Mouse (Mus musculus) urinary bladder, postnatal 4 days (tissue): Measurements from ENCODE around the gene Supt5.

Experiments
- DNase-seq, 2 experiments: peaks; one replicate each; pipeline ENCODE4 v3.0.0; 2021 to 2022; ENCODE audit warnings: low spot score in 2 of 2

Supt5 gene

DNA sequence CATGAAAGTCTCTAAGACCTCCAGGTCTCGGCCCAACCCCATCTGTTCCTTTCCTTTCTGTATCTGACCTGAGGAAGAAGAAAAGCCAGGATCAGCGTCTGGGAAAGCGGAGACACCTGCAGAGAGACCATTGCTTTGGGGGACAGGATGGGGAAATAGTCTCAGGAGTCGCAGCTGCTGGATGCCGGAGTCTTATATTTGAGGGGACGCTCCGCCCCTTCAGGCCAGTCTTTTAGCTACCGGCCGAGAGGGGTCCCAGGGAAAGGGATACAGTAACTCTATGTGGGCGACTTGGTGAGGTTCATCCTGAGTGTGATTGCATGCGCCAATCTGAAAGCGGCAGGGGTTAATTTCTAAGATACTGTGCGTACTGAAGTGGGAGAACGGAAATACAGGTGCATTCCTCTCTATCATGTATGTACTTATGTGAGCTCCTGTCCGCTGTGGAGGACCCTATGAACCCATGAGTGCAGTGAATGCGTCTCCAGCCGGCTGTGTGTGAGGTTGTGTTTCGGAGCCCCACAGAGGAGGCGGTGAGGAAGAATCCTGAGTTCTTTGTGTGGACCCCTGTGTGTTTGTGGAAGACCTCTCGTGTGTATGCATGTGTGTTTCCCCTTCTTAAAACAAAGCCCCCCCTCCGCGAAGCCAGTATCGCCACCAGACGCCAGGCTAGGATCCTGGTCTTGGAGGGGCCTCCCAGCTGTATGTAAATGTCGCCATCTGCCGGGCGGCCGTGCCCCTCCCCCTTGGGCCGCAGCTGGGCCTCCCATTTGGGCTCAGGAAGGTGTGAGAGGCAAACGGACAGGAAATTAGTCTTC lies 36.7 kb downstream of the Supt5 start, which contains the start of gene Dll3:
TSS of gene Dll3 (minus strand) at position 623 of the 818 bp plus-strand sequence.
- DNase-seq, result peak in 1 of 2 experiments; percentile 38

DNA sequence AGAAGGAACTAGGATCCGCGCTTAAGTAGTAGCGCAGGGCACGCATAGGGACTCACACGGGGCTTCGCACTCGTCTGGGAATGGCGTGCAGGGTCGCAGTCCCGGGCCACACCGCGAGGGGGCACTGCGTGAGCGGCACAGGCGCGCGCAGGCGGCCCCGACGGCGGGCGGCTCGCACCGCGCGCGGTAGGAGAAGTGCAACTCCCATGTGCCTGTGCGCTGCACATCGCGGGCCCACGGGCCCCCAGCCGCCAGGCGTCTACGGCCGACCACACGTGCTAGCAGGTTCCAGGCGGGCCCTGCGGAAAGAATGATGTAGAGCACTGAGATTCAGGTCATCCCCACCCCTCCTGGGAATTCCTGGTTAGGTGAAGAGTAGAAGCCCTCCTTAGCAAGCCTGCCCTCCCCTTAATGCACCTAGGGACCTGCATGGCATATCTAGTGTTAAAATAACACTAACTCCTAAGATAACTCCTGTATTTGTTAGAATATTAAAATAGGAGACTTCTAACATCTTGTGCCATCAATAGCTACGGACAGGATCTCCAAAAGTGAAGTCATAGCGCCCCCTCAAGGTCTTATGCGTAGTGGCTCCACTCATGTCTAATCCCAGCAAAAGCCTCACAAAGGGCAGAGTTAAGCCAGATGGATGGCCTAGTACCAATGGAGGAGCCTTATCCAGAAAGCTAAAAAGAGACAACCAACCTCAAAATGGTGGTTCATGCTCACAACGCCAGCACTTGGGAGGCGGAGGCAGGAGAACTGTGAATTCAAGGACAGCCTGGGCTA lies 39.5 kb downstream of the Supt5 start:
- DNase-seq, result no peak

- peak in 1 of 2 experiments; percentile 68 for DNase-seq
Measured at GRCm38 (mm10) chr7:28294481-28294880, 44.1 kb downstream of the Supt5 start.

DNA sequence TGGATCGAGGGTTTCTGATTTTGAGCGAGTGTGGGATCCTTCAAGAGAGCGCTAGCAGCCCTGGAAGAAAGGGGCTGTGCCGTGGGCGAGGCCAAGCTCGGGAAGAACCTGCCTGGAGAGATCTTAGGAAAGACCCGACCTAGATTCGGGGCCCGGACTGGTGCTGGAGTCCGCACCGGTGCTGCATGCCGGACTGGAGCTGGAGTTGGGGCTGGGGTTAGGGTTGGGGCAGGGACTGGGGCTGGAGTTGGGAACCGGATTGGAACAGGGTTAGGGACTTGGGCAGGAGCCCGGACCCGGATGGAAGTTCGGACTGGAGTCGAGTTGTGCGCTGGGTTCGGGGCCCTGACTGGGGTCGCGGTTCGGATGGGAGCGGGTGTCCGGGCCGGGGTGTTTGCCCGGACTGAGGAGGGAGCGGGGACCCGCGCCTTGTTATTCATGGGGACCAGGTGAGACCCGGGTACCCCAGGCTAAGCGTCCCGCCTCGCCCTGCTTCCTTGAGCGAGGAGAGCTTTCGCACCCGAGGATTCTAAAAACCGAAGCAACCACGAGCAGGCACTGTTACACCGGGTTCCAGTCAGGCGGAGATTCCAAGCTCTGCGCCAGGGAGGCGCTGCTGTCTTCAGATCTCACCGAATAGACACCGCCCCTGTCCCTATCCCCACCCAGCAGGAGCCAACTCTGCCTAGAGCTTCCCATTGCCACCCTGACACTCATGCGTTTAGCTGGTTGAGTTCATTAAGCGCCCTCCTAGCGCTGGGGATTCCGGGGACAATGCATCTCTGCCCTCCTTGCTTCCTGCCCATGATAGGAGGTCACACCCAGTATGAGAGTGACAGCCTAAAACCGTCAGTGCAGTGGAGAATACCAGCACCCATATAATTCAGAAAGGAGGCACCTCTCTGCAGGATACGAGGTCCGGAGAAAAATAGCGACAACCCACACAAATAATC lies 47.6 kb downstream of the Supt5 start, which contains the start of gene Selenov:
TSS of gene Selenov (minus strand) at position 549 of the 953 bp plus-strand sequence.
- DNase-seq, result no peak

DNA sequence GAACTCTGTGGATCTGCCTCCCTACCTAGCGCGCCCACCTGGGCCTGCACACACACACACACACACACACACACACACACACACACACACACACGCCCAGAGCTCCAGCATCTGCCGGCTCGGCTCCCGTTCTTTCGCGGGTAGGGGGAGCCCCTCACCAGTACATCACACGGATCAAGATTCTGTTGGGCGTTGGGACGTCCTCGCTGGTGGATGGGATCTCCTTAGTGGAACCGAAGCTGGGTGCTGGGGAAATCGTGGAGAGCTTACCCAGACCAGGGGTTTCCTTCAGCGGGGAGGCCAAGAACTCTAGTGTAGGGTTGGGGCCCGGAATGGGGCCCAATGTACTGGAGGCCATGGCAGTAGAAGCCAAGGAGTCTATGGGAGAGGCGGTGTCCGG lies 48.4 kb downstream of the Supt5 start:
- DNase-seq, result no peak

- no peak for DNase-seq
Measured at GRCm38 (mm10) chr7:28280630-28281029, 57.9 kb downstream of the Supt5 start.

DNA sequence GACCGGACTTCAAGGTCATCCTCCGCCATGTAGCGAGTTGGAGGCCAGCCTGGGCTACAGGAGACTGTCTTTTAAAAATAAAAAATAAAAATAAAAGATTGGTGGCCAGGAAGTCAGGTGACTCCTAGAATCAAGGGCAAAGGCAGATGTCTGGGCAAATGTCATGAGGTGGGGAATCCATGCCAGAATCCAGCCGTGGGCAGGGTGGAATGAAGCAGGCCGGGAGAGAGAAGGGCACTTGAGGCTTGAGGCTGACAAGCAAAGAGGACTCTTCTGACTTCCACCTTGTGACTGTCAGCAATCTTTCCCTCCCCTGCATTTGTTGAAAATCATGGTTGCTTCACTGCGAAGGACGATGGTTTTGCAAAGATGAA lies 60.3 kb downstream of the Supt5 start:
- no peak for DNase-seq

GRCm38 (mm10) chr7:28277615-28278278 lies 60.8 kb downstream of the Supt5 start, which contains the start of gene Eid2b:
Gene Eid2b (plus strand): TSS chr7:28277739.
- peak; percentile 93 to 96 for DNase-seq

DNA sequence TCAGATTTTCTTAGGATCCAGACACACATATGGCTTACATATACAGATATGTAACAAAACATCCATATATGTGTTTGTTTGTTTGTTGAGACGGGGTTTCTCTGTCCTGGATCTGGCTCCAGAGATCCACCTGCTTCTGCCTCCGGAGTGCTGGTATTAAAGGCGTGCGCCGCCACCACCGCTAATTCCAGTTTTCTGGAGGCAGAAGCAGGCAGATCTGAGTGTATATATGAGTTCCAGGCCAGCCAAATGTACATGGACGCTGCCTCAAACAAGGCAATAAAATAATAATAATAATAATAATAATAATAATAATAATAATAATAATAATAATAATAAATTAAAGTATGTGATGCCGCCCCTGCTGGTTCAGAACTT lies 61.3 kb downstream of the Supt5 start:
- DNase-seq, result no peak

DNA sequence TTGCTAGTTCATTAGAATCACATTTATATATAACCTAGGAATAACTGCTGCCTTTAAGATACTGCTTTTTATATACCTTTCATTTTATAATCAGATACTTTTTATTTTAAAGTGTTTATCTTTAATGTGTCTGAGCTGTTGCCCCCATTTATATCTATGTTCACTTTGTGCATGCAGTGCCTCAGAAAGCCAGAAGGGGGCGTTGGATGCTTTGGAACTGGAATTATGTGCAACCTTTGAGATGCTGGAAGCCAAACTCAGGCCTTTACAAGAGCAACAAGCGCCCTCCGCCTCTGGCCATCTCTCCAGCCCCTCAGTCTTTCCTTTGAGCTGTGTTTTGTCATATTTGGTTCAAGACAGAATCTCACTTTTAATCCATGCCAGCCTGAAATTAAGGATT lies 66.8 kb downstream of the Supt5 start:
- DNase-seq, result no peak

DNA sequence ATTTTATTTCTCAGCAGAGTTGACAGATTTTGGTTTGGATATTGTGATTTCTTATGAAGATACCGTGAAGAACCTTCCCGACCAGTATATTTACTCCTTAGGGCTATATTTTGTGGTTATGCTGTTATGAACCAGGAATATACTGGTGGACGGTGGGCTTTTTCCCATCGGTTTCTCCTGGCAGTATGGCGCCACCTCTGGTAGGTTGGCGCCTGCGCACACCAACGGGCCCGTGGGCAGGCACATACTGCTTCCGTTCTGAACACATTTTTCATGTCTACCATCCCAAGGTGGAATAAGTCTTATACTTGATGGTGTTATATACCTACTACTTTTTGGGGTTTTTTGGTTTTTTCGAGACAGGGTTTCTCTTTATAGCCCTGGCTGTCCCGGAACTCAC lies 69.2 kb downstream of the Supt5 start:
- DNase-seq, result no peak

- no peak for DNase-seq
Measured at GRCm38 (mm10) chr7:28268576-28268975, 70.0 kb downstream of the Supt5 start.

DNA sequence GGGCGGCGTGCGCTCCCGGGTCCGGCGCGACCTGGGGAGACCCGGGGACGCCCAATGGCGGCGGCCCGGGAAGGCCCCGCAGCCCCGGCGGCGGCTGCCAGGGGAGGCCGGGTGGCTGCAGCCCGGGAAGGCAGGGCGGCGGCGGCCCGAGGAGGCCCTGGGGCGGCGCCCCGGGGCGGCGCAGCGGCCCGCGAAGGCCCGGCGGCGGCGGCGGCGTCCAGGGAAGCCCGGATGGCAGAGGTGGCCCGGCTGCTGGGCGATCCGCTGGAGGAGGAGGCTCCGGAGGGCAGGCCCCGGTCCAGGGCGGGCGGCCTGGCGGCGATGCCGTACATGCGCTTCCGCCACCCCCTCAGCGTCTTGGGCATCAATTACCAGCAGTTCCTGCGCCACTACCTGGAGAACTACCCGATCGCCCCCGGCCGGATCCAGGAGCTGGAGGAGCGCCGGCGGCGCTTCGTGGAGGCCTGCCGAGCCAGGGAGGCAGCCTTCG lies 70.5 kb downstream of the Supt5 start:
- DNase-seq, result peak; percentile 47 to 61

DNA sequence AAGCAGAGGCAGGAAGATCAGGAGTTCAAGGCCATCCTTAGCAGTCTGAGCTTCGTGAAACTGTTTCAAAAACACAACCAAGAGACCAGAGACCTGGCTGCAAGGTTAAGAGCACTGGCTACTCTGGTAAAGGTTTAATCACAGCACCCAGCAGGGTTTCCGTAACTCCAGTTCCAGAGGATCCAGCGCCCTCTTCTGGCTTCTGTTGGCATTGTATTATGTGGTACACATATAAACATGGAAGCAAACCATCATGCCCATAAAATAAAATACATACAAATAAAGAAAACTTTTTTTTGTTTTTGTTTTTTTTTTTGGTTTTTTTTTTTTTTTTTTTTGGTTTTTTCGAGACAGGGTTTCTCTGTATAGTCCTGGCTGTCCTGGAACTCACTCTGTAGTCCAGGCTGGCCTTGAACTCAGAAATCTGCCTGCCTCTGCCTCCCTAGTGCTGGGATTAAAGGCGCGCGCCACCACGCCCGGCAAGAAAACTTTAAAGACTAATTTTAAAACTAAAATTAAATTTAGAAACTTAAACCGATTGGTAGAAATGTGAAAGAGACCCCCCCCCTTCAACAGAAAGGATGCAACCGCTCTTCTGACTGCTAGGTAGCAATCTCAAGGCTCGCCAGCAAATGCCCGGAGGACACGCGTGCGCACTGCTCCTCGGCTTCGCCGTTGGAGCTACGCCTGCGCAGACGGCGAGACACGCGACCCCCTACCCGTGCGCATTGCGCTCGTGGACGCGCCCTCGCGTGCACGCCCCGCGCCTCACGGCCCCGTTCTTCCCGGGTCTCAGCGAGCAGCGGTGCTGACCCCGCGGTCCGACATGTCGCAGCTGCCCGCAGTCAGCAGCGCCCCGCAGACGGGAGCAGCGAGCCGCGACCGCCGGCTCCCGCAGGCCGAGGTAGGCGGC lies 71.2 kb downstream of the Supt5 start, which contains the start of gene Eid2:
TSS of gene Eid2 (plus strand) at position 753 of the 913 bp plus-strand sequence.
- DNase-seq, result peak; percentile 82 to 83

DNA sequence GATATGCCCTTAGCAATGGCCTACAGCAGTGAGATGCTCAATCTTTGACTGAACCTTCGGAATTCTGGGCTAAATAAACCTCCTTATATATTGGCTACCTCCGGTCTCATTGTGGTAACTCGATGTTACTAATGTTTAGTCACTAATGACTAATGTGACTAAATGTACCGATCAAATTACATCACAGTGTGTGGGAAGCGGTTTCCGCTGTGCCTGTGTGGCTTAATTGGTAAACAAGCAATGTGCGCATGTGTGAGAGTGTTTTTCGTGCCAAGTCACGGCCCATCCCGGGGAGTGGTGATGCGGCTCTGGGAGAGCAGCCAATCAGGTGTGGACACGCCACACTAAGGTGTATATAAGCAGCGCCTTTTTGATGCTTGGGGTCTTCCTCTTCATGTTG lies 73.2 kb downstream of the Supt5 start:
- no peak for DNase-seq
